Mouse (Mus musculus): ENCODE results near the gene Gm765. TPM values are rescaled to one million over a fixed set of nuclear protein-coding genes. Genes with fewer than 3 reads are reported as not detected.

Gm765 gene
- polyA plus RNA-seq, 1 experiment from 2014 or later, result not detected

- no peaks in the 10 kb centered on the region for H3K27me3 ChIP-seq (ENCODE audit: control insufficient read depth, insufficient read depth, low read length)
- no peak overlapping the region for H3K9ac ChIP-seq (ENCODE audit: low read depth, low read length)
- no peak overlapping the region for H3K27ac ChIP-seq (ENCODE audit: low read depth, low read length)
- no peak overlapping the region for H3K4me3 ChIP-seq (ENCODE audit: low read depth, low read length)
- ATAC-seq (replicated peaks; ENCODE audit: insufficient number of reproducible peaks, low FRiP score, low TSS enrichment), result no peak
- 77% methylated on average over 3 of the region's 3 CpGs for WGBS (ENCODE audit: insufficient replicate concordance)
- no peaks in the 10 kb centered on the region for H3K4me1 ChIP-seq (ENCODE audit: control insufficient read depth, insufficient read depth, low read length)
- no peak overlapping the region for H3K4me2 ChIP-seq
- no peaks in the 10 kb centered on the region for H3K9me3 ChIP-seq (replicated peaks; ENCODE audit: control insufficient read depth, low read length)
- no peaks in the 10 kb centered on the region for H3K36me3 ChIP-seq (ENCODE audit: control insufficient read depth, insufficient read depth, low read length)
Observed at GRCm38 (mm10) chr6:98307647-98308046, 34.9 kb downstream of the Gm765 start.

GRCm38 (mm10) chr6:98307159-98307558, 35.4 kb downstream of the Gm765 start:
- WGBS (ENCODE audit: insufficient replicate concordance), result 86% methylated on average over 7 of the region's 7 CpGs
- no peaks in the 10 kb centered on the region for H3K9me3 ChIP-seq (replicated peaks; ENCODE audit: control insufficient read depth, low read length)

GRCm38 (mm10) chr6:98292064-98292463, 50.5 kb downstream of the Gm765 start:
- H3K4me3 ChIP-seq (ENCODE audit: low read depth, low read length), result no peak overlapping the region
- ATAC-seq (replicated peaks; ENCODE audit: insufficient number of reproducible peaks, low FRiP score, low TSS enrichment), result no peak
- WGBS (ENCODE audit: insufficient replicate concordance), result 79% methylated on average over 5 of the region's 5 CpGs

More at GRCm38 (mm10) chr6:98307159-98307558, 35.4 kb downstream of the Gm765 start:
- Histone ChIP-seq H3K4me1 (ENCODE audit: control insufficient read depth, insufficient read depth, low read length) (no peaks in the 10 kb centered on the region), H3K27me3 (ENCODE audit: control insufficient read depth, insufficient read depth, low read length) (no peaks in the 10 kb centered on the region), H3K9ac (ENCODE audit: low read depth, low read length) (no peak overlapping the region), H3K4me2 (no peak overlapping the region), H3K27ac (ENCODE audit: low read depth, low read length) (no peak overlapping the region), H3K4me3 (ENCODE audit: low read depth, low read length) (no peak overlapping the region), H3K36me3 (ENCODE audit: control insufficient read depth, insufficient read depth, low read length) (no peaks in the 10 kb centered on the region)
- ATAC-seq (replicated peaks; ENCODE audit: insufficient number of reproducible peaks, low FRiP score, low TSS enrichment), result no peak

DNA sequence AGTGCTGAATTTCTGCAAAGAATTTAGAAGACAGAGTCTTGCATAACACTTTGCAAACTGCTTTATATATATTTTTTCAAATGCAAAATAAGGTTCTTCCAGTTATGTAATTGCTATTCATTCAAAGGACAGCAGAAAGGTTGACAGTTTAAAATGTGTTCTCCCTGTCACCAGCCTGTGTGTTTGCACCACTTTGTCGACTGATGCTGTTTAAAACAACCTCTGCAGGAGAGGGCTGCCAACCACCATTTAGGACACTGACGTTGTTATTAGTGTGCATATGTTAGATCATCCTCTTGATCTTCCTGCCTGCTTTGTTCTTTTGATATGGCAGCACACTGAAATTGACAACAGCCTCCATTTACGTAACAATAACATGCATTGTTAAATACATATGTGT, 54.2 kb downstream of the Gm765 start:
- Histone ChIP-seq H3K36me3 (ENCODE audit: control insufficient read depth, insufficient read depth, low read length) (no peaks in the 10 kb centered on the region), H3K9ac (ENCODE audit: low read depth, low read length) (no peak overlapping the region), H3K27ac (ENCODE audit: low read depth, low read length) (no peak overlapping the region), H3K4me2 (no peak overlapping the region), H3K4me1 (ENCODE audit: control insufficient read depth, insufficient read depth, low read length) (no peaks in the 10 kb centered on the region), H3K27me3 (ENCODE audit: control insufficient read depth, insufficient read depth, low read length) (no peaks in the 10 kb centered on the region), H3K9me3 (replicated peaks; ENCODE audit: control insufficient read depth, low read length) (no peaks in the 10 kb centered on the region), H3K4me3 (ENCODE audit: low read depth, low read length) (no peak overlapping the region)
- ATAC-seq (replicated peaks; ENCODE audit: insufficient number of reproducible peaks, low FRiP score, low TSS enrichment), result no peak
- 51% methylated on average over 3 of the region's 3 CpGs for WGBS (ENCODE audit: insufficient replicate concordance)

More at GRCm38 (mm10) chr6:98292064-98292463, 50.5 kb downstream of the Gm765 start:
- H3K9ac ChIP-seq (ENCODE audit: low read depth, low read length), result no peak overlapping the region
- H3K4me2 ChIP-seq, result no peak overlapping the region
- H3K27ac ChIP-seq (ENCODE audit: low read depth, low read length), result no peak overlapping the region
- H3K9me3 ChIP-seq (replicated peaks; ENCODE audit: control insufficient read depth, low read length), result no peaks in the 10 kb centered on the region
- H3K4me1 ChIP-seq (ENCODE audit: control insufficient read depth, insufficient read depth, low read length), result no peaks in the 10 kb centered on the region
- no peaks in the 10 kb centered on the region for H3K27me3 ChIP-seq (ENCODE audit: control insufficient read depth, insufficient read depth, low read length)
- H3K36me3 ChIP-seq (ENCODE audit: control insufficient read depth, insufficient read depth, low read length), result no peaks in the 10 kb centered on the region

DNA sequence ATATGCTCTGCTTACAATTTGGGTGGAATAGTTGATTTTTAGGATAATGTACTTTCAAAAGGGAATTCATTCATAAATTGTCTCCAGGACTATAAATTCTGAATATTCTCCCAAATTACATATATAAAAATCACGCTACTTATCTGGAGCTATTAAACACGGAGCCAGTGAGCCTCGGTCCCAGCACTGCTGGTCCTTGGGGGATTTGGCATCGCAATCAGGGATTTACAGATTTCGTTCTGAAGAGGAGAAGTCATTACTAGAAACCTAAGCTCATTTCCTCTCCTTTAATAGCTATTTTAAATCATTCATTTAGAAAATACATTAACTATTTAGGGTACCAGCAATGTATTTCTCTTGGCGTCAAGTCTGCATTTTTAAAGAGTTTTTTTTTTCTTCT, 55.0 kb downstream of the Gm765 start:
- Histone ChIP-seq H3K4me2 (no peak overlapping the region), H3K27me3 (ENCODE audit: control insufficient read depth, insufficient read depth, low read length) (no peaks in the 10 kb centered on the region), H3K36me3 (ENCODE audit: control insufficient read depth, insufficient read depth, low read length) (no peaks in the 10 kb centered on the region), H3K4me1 (ENCODE audit: control insufficient read depth, insufficient read depth, low read length) (no peaks in the 10 kb centered on the region), H3K4me3 (ENCODE audit: low read depth, low read length) (no peak overlapping the region), H3K9me3 (replicated peaks; ENCODE audit: control insufficient read depth, low read length) (no peaks in the 10 kb centered on the region), H3K27ac (ENCODE audit: low read depth, low read length) (no peak overlapping the region), H3K9ac (ENCODE audit: low read depth, low read length) (no peak overlapping the region)
- no peak for ATAC-seq (replicated peaks; ENCODE audit: insufficient number of reproducible peaks, low FRiP score, low TSS enrichment)
- 79% methylated on average over 6 of the region's 6 CpGs for WGBS (ENCODE audit: insufficient replicate concordance)

- H3K27me3 ChIP-seq (ENCODE audit: control insufficient read depth, insufficient read depth, low read length), result no peaks in the 10 kb centered on the region
- WGBS (ENCODE audit: insufficient replicate concordance), result 67% methylated on average over 2 of the region's 2 CpGs
Observed at GRCm38 (mm10) chr6:98285190-98285589, 57.4 kb downstream of the Gm765 start.

GRCm38 (mm10) chr6:98282791-98283190, 59.8 kb downstream of the Gm765 start:
- no peak for ATAC-seq (replicated peaks; ENCODE audit: insufficient number of reproducible peaks, low FRiP score, low TSS enrichment)
- H3K9ac ChIP-seq (ENCODE audit: low read depth, low read length), result no peak overlapping the region
- no peak overlapping the region for H3K4me2 ChIP-seq
- no peaks in the 10 kb centered on the region for H3K36me3 ChIP-seq (ENCODE audit: control insufficient read depth, insufficient read depth, low read length)
- no peak overlapping the region for H3K4me3 ChIP-seq (ENCODE audit: low read depth, low read length)
- 79% methylated on average over 4 of the region's 4 CpGs for WGBS (ENCODE audit: insufficient replicate concordance)
- H3K27ac ChIP-seq (ENCODE audit: low read depth, low read length), result no peak overlapping the region
- no peaks in the 10 kb centered on the region for H3K4me1 ChIP-seq (ENCODE audit: control insufficient read depth, insufficient read depth, low read length)
- H3K27me3 ChIP-seq (ENCODE audit: control insufficient read depth, insufficient read depth, low read length), result no peaks in the 10 kb centered on the region
- H3K9me3 ChIP-seq (replicated peaks; ENCODE audit: control insufficient read depth, low read length), result no peaks in the 10 kb centered on the region

More at GRCm38 (mm10) chr6:98285190-98285589, 57.4 kb downstream of the Gm765 start:
- Histone ChIP-seq H3K4me2 (no peak overlapping the region), H3K27ac (ENCODE audit: low read depth, low read length) (no peak overlapping the region), H3K9me3 (replicated peaks; ENCODE audit: control insufficient read depth, low read length) (no peaks in the 10 kb centered on the region), H3K4me3 (ENCODE audit: low read depth, low read length) (no peak overlapping the region), H3K9ac (ENCODE audit: low read depth, low read length) (no peak overlapping the region), H3K4me1 (ENCODE audit: control insufficient read depth, insufficient read depth, low read length) (no peaks in the 10 kb centered on the region), H3K36me3 (ENCODE audit: control insufficient read depth, insufficient read depth, low read length) (no peaks in the 10 kb centered on the region)
- ATAC-seq (replicated peaks; ENCODE audit: insufficient number of reproducible peaks, low FRiP score, low TSS enrichment), result no peak

GRCm38 (mm10) chr6:98271553-98271952, 71.0 kb downstream of the Gm765 start:
- Histone ChIP-seq H3K4me3 (ENCODE audit: low read depth, low read length) (no peak overlapping the region), H3K27me3 (ENCODE audit: control insufficient read depth, insufficient read depth, low read length) (no peaks in the 10 kb centered on the region), H3K4me1 (ENCODE audit: control insufficient read depth, insufficient read depth, low read length) (no peaks in the 10 kb centered on the region), H3K4me2 (no peak overlapping the region), H3K9me3 (replicated peaks; ENCODE audit: control insufficient read depth, low read length) (no peaks in the 10 kb centered on the region), H3K27ac (ENCODE audit: low read depth, low read length) (no peak overlapping the region), H3K36me3 (ENCODE audit: control insufficient read depth, insufficient read depth, low read length) (no peaks in the 10 kb centered on the region), H3K9ac (ENCODE audit: low read depth, low read length) (no peak overlapping the region)
- ATAC-seq (replicated peaks; ENCODE audit: insufficient number of reproducible peaks, low FRiP score, low TSS enrichment), result no peak
- 75% methylated on average over 1 of the region's 1 CpGs for WGBS (ENCODE audit: insufficient replicate concordance)

DNA sequence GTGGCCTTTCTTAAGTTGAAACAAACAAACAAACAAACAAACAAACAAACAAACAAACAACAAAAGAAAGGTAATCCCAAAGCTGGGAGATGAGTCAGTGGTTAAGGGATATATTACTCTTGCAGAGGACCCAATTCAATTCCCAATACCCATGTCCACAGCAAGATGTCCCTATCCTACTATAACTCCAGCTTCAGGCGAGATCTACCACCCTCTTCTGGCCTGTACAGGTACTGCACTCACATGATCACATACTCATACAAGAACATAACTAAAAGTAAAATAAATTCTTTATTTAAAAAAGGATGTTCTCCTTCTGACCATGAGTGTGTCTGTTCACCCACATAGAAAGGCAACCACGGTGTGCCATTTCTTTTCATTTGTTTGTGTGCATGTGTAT, 79.6 kb downstream of the Gm765 start:
- Histone ChIP-seq H3K4me2 (no peak overlapping the region), H3K36me3 (ENCODE audit: control insufficient read depth, insufficient read depth, low read length) (no peaks in the 10 kb centered on the region; the same call in 1 of the 2 replicates), H3K9ac (ENCODE audit: low read depth, low read length) (no peak overlapping the region), H3K9me3 (replicated peaks; ENCODE audit: control insufficient read depth, low read length) (peaks cover 5% of the 10 kb centered on the region; the same call in 1 of the 2 replicates), H3K27me3 (ENCODE audit: control insufficient read depth, insufficient read depth, low read length) (no peaks in the 10 kb centered on the region), H3K4me1 (ENCODE audit: control insufficient read depth, insufficient read depth, low read length) (no peaks in the 10 kb centered on the region), H3K4me3 (ENCODE audit: low read depth, low read length) (no peak overlapping the region), H3K27ac (ENCODE audit: low read depth, low read length) (no peak overlapping the region)
- WGBS (ENCODE audit: insufficient replicate concordance), result 55% methylated on average over 2 of the region's 2 CpGs
- no peak for ATAC-seq (replicated peaks; ENCODE audit: insufficient number of reproducible peaks, low FRiP score, low TSS enrichment)

Measured in heart, embryonic 11.5 days (tissue).